Mouse (Mus musculus) E14TG2a.4 (cell line): Measurements from ENCODE around the gene Olfr649.

Experiments used
- CTCF ChIP-seq: conservative IDR thresholded peaks from 2 replicates; pipeline ENCODE4 v1.5.1; 2014; ENCODE audit warnings: low read length
- NANOG ChIP-seq: IDR thresholded peaks from 2 replicates; pipeline ENCODE4 v1.6.1; 2014; ENCODE audit warnings: borderline replicate concordance, low read length, mixed read lengths
- POU5F1 ChIP-seq: IDR thresholded peaks from 2 replicates; pipeline ENCODE4 v1.6.1; 2014; ENCODE audit warnings: low read length, borderline replicate concordance

GRCm38 (mm10) chr7:104183292-104183691, 12.5 kb downstream of the Olfr649 start, which contains the start of gene Olfr648:
- no peak for TF ChIP-seq CTCF
- TF ChIP-seq POU5F1: no peak
- no peak for TF ChIP-seq NANOG
